Mouse (Mus musculus): Measurements from ENCODE around the gene Tas2r139. TPM values are rescaled to one million over a fixed set of nuclear protein-coding genes. Genes with fewer than 3 reads are reported as not detected.
A peak's percentile ranks its signal among the peaks of the same experiment; 100 is the strongest.

Gene Tas2r139
- total and polyA plus RNA-seq, 3 experiments, result not detected

DNA sequence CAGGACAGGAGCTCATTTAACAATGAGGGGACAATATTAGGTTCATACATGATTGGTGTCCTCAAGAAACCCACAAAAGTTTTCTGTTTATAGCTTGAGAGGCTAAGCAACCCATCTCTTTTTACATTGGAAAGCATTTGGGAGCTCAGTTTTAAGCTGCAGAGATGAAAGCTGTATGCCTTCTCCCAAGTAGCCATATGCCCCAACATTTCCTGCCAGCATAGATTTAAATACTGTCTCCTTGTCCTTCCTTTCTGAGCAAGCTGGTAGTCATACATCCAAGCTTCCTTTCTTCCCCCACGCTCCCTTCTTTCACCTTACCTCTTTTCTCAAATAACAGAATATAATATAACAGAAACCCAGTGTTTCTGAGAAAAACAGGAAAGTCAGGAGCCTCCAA is 41.7 kb downstream of the Tas2r139 start:
- no peaks in the 10 kb centered on the region for H3K9me3 ChIP-seq (replicated peaks; ENCODE audit: insufficient read depth, low read length)

DNA sequence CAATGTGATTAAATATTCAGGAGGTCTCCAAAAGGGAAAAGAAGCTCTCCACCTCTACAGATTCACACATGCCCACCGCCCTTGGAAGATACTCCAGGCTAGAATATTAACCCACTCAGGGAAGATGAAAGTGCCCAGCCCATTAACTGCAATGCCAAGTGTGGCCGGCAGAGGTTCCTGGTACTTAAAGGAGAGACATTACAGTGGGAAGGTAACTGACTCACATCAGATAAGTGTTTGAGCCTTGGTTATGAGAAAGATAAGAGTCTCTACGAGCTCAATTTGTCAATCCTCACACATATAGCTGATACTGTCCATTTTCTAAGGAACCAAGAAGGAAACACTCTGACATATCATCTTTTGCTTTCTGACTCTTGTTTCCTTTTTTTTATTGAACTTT is 45.5 kb downstream of the Tas2r139 start:
- peak; percentile 50 for DNase-seq (ENCODE audit: low read depth, low spot score)
- TF ChIP-seq MAZ (IDR thresholded peaks at IDR 0.05; ENCODE audit: low read depth, low read length), result no peak
- TF ChIP-seq CHD1 (IDR thresholded peaks at IDR 0.05; ENCODE audit: low read depth, low read length), result no peak
- TF ChIP-seq CHD2 (IDR thresholded peaks at IDR 0.05; ENCODE audit: low read length), result no peak
- no peak for TF ChIP-seq GABPA (IDR thresholded peaks at IDR 0.05; ENCODE audit: low read depth, low read length)
- peak; percentile 77 for TF ChIP-seq GATA1 (IDR thresholded peaks at IDR 0.05; ENCODE audit: low read depth, low read length)
- no peak for TF ChIP-seq MAFK (IDR thresholded peaks at IDR 0.05; ENCODE audit: borderline replicate concordance, low read depth, low read length)
- no peak for TF ChIP-seq TCF12 (IDR thresholded peaks at IDR 0.05; ENCODE audit: low read depth, low read length)
- no peak for TF ChIP-seq TAL1 (IDR thresholded peaks at IDR 0.05; ENCODE audit: low read length)
- TF ChIP-seq MAX (IDR thresholded peaks at IDR 0.05; ENCODE audit: low read length), result no peak
- TF ChIP-seq SMC3 (IDR thresholded peaks at IDR 0.05; ENCODE audit: low read depth, low read length), result peak; percentile 37
- no peak for TF ChIP-seq HCFC1 (IDR thresholded peaks at IDR 0.05; ENCODE audit: low read depth, low read length)
- no peak for TF ChIP-seq ZNF384 (IDR thresholded peaks at IDR 0.05; ENCODE audit: low read depth, low read length)
- TF ChIP-seq EP300 (IDR thresholded peaks at IDR 0.05; ENCODE audit: low read depth in 1 of 2, low read length in 2 of 2), result peak in 1 of 2 experiments; percentile 44; a peak in 2 of 4 replicates
- TF ChIP-seq CTCF (IDR thresholded peaks at IDR 0.05 in 2 of 3, conservative IDR thresholded peaks at IDR 0.05 in 1 of 3; ENCODE audit: control insufficient read depth in 1 of 3, insufficient read depth in 1 of 3, low read depth in 2 of 3, low read length in 3 of 3, poor library complexity in 1 of 3, severe bottlenecking in 1 of 3), result peak; percentile 31 to 46 (median 44); a peak in 5 of 6 replicates
- TF ChIP-seq ZKSCAN1 (IDR thresholded peaks at IDR 0.05; ENCODE audit: low read depth, low read length), result no peak
- no peak for TF ChIP-seq ZMIZ1 (IDR thresholded peaks at IDR 0.05; ENCODE audit: low read depth, low read length)
- TF ChIP-seq SIN3A (IDR thresholded peaks at IDR 0.05; ENCODE audit: low read length), result no peak
- TF ChIP-seq KAT2A (conservative IDR thresholded peaks at IDR 0.05; ENCODE audit: low read depth, low read length), result no peak
- no peak for TF ChIP-seq TBP (IDR thresholded peaks at IDR 0.05; ENCODE audit: low read depth, low read length)
- no peak for TF ChIP-seq UBTF (IDR thresholded peaks at IDR 0.05; ENCODE audit: borderline replicate concordance, insufficient read depth, low read depth, low read length)
- no peak for TF ChIP-seq POLR2AphosphoS5 (IDR thresholded peaks at IDR 0.05; ENCODE audit: borderline replicate concordance, low read depth, low read length)
- no peak for TF ChIP-seq POLR2AphosphoS2 (IDR thresholded peaks at IDR 0.05; ENCODE audit: low read length)
- TF ChIP-seq MYC (IDR thresholded peaks at IDR 0.05; ENCODE audit: low read depth, low read length), result no peak
- no peak for TF ChIP-seq ETS1 (IDR thresholded peaks at IDR 0.05; ENCODE audit: low read depth, low read length)
- 0 out of 2 replicates have a peak, but pooled peaks have one; percentile 10 for TF ChIP-seq JUND (IDR thresholded peaks at IDR 0.05; ENCODE audit: low read depth, low read length)
- no peak for TF ChIP-seq NELFE (IDR thresholded peaks at IDR 0.05; ENCODE audit: low read depth, low read length)

More for the DNA sequence above, 41.7 kb downstream of the Tas2r139 start:
- DNase-seq (ENCODE audit: low read depth, low spot score), result no peak
- H3K79me2 ChIP-seq (ENCODE audit: control insufficient read depth, insufficient read depth, low read length, poor library complexity), result no peaks in the 10 kb centered on the region
- no peak overlapping the region for H3K27ac ChIP-seq (ENCODE audit: control insufficient read depth, low read depth, low read length)
- no peak overlapping the region for H3K9ac ChIP-seq (ENCODE audit: control insufficient read depth, low read depth, low read length, poor library complexity, severe bottlenecking)
- H3K4me1 ChIP-seq (ENCODE audit: control insufficient read depth in 1 of 2, insufficient read depth in 2 of 2, low read length in 2 of 2), result no peaks in the 10 kb centered on the region
- no peaks in the 10 kb centered on the region for H3K36me3 ChIP-seq (ENCODE audit: control insufficient read depth in 1 of 2, insufficient read depth in 2 of 2, low read length in 2 of 2)
- H3K4me3 ChIP-seq (ENCODE audit: control insufficient read depth in 1 of 2, insufficient read depth in 1 of 2, low read depth in 2 of 2, low read length in 2 of 2), result no peak overlapping the region
- TF ChIP-seq CHD2 (IDR thresholded peaks at IDR 0.05; ENCODE audit: low read length), result no peak
- no peak for TF ChIP-seq SMC3 (IDR thresholded peaks at IDR 0.05; ENCODE audit: low read depth, low read length)
- no peak for TF ChIP-seq GABPA (IDR thresholded peaks at IDR 0.05; ENCODE audit: low read depth, low read length)
- no peak for TF ChIP-seq SIN3A (IDR thresholded peaks at IDR 0.05; ENCODE audit: low read length)
- no peak for TF ChIP-seq MYC (IDR thresholded peaks at IDR 0.05; ENCODE audit: low read depth, low read length)
- no peak for TF ChIP-seq BHLHE40 (IDR thresholded peaks at IDR 0.05; ENCODE audit: borderline replicate concordance, low read depth, low read length)
- no peak for TF ChIP-seq UBTF (IDR thresholded peaks at IDR 0.05; ENCODE audit: borderline replicate concordance, insufficient read depth, low read depth, low read length)
- TF ChIP-seq GATA1 (IDR thresholded peaks at IDR 0.05; ENCODE audit: low read depth, low read length), result no peak
- TF ChIP-seq KAT2A (conservative IDR thresholded peaks at IDR 0.05; ENCODE audit: low read depth, low read length), result no peak
- TF ChIP-seq MEF2A (IDR thresholded peaks at IDR 0.05; ENCODE audit: extremely low read depth, insufficient replicate concordance, low read depth, low read length, poor library complexity, severe bottlenecking), result no peak
- TF ChIP-seq POLR2A (IDR thresholded peaks at IDR 0.05; ENCODE audit: control insufficient read depth in 1 of 2, insufficient read depth in 1 of 2, low read depth in 1 of 2, low read length in 2 of 2, poor library complexity in 1 of 2), result no peak
- no peak for TF ChIP-seq ETS1 (IDR thresholded peaks at IDR 0.05; ENCODE audit: low read depth, low read length)
- TF ChIP-seq POLR2AphosphoS2 (IDR thresholded peaks at IDR 0.05; ENCODE audit: low read length), result no peak
- TF ChIP-seq E2F4 (IDR thresholded peaks at IDR 0.05; ENCODE audit: borderline replicate concordance, low read depth, low read length), result no peak
- TF ChIP-seq ELF1 (IDR thresholded peaks at IDR 0.05; ENCODE audit: low read depth, low read length), result no peak
- no peak for TF ChIP-seq RCOR1 (IDR thresholded peaks at IDR 0.05; ENCODE audit: low read depth, low read length)
- no peak for TF ChIP-seq EP300 (IDR thresholded peaks at IDR 0.05; ENCODE audit: low read depth in 1 of 2, low read length in 2 of 2)
- no peak for TF ChIP-seq NELFE (IDR thresholded peaks at IDR 0.05; ENCODE audit: low read depth, low read length)
- H3K27me3 ChIP-seq (ENCODE audit: control insufficient read depth in 1 of 2, insufficient read depth in 2 of 2, low read length in 2 of 2), result no peaks in the 10 kb centered on the region

More for the DNA sequence above, 45.5 kb downstream of the Tas2r139 start:
- H3K4me1 ChIP-seq (ENCODE audit: control insufficient read depth in 1 of 2, insufficient read depth in 2 of 2, low read length in 2 of 2), result no peaks in the 10 kb centered on the region
- no peaks in the 10 kb centered on the region for H3K36me3 ChIP-seq (ENCODE audit: control insufficient read depth in 1 of 2, insufficient read depth in 2 of 2, low read length in 2 of 2)
- H3K4me3 ChIP-seq (ENCODE audit: control insufficient read depth in 1 of 2, insufficient read depth in 1 of 2, low read depth in 2 of 2, low read length in 2 of 2), result peak overlapping the region in 1 of 2 experiments; percentile 41; a peak in 1 of 4 replicates
- H3K27me3 ChIP-seq (ENCODE audit: control insufficient read depth in 1 of 2, insufficient read depth in 2 of 2, low read length in 2 of 2), result no peaks in the 10 kb centered on the region
- no peaks in the 10 kb centered on the region for H3K79me2 ChIP-seq (ENCODE audit: control insufficient read depth, insufficient read depth, low read length, poor library complexity)
- no peak overlapping the region for H3K9ac ChIP-seq (ENCODE audit: control insufficient read depth, low read depth, low read length, poor library complexity, severe bottlenecking)
- no peak overlapping the region for H3K27ac ChIP-seq (ENCODE audit: control insufficient read depth, low read depth, low read length)
- H3K9me3 ChIP-seq (replicated peaks; ENCODE audit: insufficient read depth, low read length), result no peaks in the 10 kb centered on the region

Measured in MEL (cell line).